Mouse (Mus musculus): Measurements from ENCODE around the gene Phf19. TPM values are rescaled to one million over a fixed set of nuclear protein-coding genes. Genes with fewer than 3 reads are reported as not detected.

Gene Phf19
- total RNA-seq, 2 experiments from 2014 or later, result 0.54 to 0.61 TPM

GRCm38 (mm10) chr2:34953018-34953417, 39.2 kb upstream of the Phf19 start:
- Histone ChIP-seq H3K4me3 (no peak overlapping the region), H3K27ac (no peak overlapping the region)
- no peak for TF ChIP-seq CTCF (IDR thresholded peaks at IDR 0.05)
- no peak for DNase-seq
- intact Hi-C loops (cut with DNase I), result no loop called here

- Histone ChIP-seq H3K27ac (no peak overlapping the region), H3K4me3 (no peak overlapping the region)
- intact Hi-C loops (cut with DNase I), result no loop called here
- TF ChIP-seq CTCF (IDR thresholded peaks at IDR 0.05), result no peak
- no peak for DNase-seq
These were observed 37.6 kb upstream of the Phf19 start for GRCm38 (mm10) chr2:34951469-34951868.

- DNase-seq, result no peak
- Histone ChIP-seq H3K27ac (no peak overlapping the region), H3K4me3 (no peak overlapping the region)
- intact Hi-C loops (cut with DNase I), result no loop called here
- TF ChIP-seq CTCF (IDR thresholded peaks at IDR 0.05), result no peak
These were observed 34.8 kb upstream of the Phf19 start for GRCm38 (mm10) chr2:34948622-34949021.

- DNase-seq, result no peak
- TF ChIP-seq CTCF (IDR thresholded peaks at IDR 0.05), result no peak
- intact Hi-C loops (cut with DNase I), result no loop called here
- Histone ChIP-seq H3K4me3 (no peak overlapping the region), H3K27ac (no peak overlapping the region)
These were observed 32.2 kb upstream of the Phf19 start for GRCm38 (mm10) chr2:34946046-34946445.

GRCm38 (mm10) chr2:34945580-34945979, 31.8 kb upstream of the Phf19 start:
- intact Hi-C loops (cut with DNase I), result no loop called here

GRCm38 (mm10) chr2:34944761-34945160, 30.9 kb upstream of the Phf19 start:
- Histone ChIP-seq H3K27ac (no peak overlapping the region), H3K4me3 (peak overlapping the region; percentile 36)
- TF ChIP-seq CTCF (IDR thresholded peaks at IDR 0.05), result no peak
- DNase-seq, result peak; percentile 70
- intact Hi-C loops (cut with DNase I), result no loop called here

More at GRCm38 (mm10) chr2:34945580-34945979, 31.8 kb upstream of the Phf19 start:
- H3K27ac ChIP-seq, result no peak overlapping the region
- TF ChIP-seq CTCF (IDR thresholded peaks at IDR 0.05), result no peak
- no peak for DNase-seq
- H3K4me3 ChIP-seq, result no peak overlapping the region

GRCm38 (mm10) chr2:34943556-34944120, 29.8 kb upstream of the Phf19 start:
- intact Hi-C loops (cut with DNase I), result no loop called here
- Histone ChIP-seq H3K4me3 (no peak overlapping the region), H3K27ac (no peak overlapping the region)
- DNase-seq, result no peak
- no peak for TF ChIP-seq CTCF (IDR thresholded peaks at IDR 0.05)

GRCm38 (mm10) chr2:34941061-34941675, 27.3 kb upstream of the Phf19 start:
- no peak overlapping the region for H3K4me3 ChIP-seq
- intact Hi-C loops (cut with DNase I), result no loop called here
- H3K27ac ChIP-seq, result no peak overlapping the region
- DNase-seq, result no peak
- TF ChIP-seq CTCF (IDR thresholded peaks at IDR 0.05), result no peak

GRCm38 (mm10) chr2:34940246-34940645, 26.4 kb upstream of the Phf19 start:
- intact Hi-C loops (cut with DNase I), result no loop called here
- no peak for DNase-seq
- TF ChIP-seq CTCF (IDR thresholded peaks at IDR 0.05), result no peak
- H3K27ac ChIP-seq, result no peak overlapping the region
- H3K4me3 ChIP-seq, result no peak overlapping the region

- Histone ChIP-seq H3K4me3 (peak overlapping the region; percentile 35), H3K27ac (peak overlapping the region; percentile 61)
- intact Hi-C loops (cut with DNase I), result no loop called here
- TF ChIP-seq CTCF (IDR thresholded peaks at IDR 0.05), result no peak
- DNase-seq, result peak; percentile 65
These were observed 24.7 kb upstream of the Phf19 start for GRCm38 (mm10) chr2:34938269-34939208.

GRCm38 (mm10) chr2:34937460-34937859, 23.6 kb upstream of the Phf19 start:
- Histone ChIP-seq H3K27ac (peak overlapping the region; percentile 61; the same call in 1 of the 2 replicates), H3K4me3 (no peak overlapping the region)
- no peak for TF ChIP-seq CTCF (IDR thresholded peaks at IDR 0.05)
- no peak for DNase-seq
- intact Hi-C loops (cut with DNase I), result no loop called here

- Histone ChIP-seq H3K4me3 (no peak overlapping the region), H3K27ac (peak overlapping the region; percentile 32; the same call in 1 of the 2 replicates)
- intact Hi-C loops (cut with DNase I), result no loop called here
- no peak for TF ChIP-seq CTCF (IDR thresholded peaks at IDR 0.05)
- no peak for DNase-seq
These were observed 13.5 kb upstream of the Phf19 start for GRCm38 (mm10) chr2:34927320-34927719.

- intact Hi-C loops (cut with DNase I), result no loop called here
These were observed 8.9 kb upstream of the Phf19 start for GRCm38 (mm10) chr2:34922729-34923128.

More at GRCm38 (mm10) chr2:34922729-34923128, 8.9 kb upstream of the Phf19 start:
- DNase-seq, result no peak
- no peak overlapping the region for H3K27ac ChIP-seq
- TF ChIP-seq CTCF (IDR thresholded peaks at IDR 0.05), result no peak
- no peak overlapping the region for H3K4me3 ChIP-seq
